Mouse (Mus musculus): ENCODE results near the gene Rpl13a. TPM values are rescaled to one million over a fixed set of nuclear protein-coding genes. Genes with fewer than 3 reads are reported as not detected.

Gene Rpl13a
- polyA plus RNA-seq, 1 experiment from 2014 or later, result 938 TPM

DNA sequence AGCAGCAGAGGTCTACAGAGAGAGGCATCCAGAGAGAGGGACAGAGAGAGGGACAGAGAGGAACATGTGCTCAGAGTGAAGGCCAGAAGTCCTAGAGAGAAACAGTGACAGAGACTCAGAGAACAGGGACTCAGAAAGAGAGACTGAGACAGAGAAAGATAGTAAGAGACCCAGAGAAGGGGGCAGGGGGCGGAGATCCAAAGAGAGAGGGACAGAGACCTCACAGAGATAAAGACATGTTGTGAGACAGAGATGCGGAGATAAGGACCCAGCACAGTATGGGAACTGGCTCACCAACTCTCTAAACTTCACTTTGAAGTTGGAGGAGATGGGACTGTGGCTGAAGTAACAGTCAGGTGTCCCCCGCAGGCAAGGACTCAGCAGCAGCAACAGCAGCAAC lies 6.8 kb upstream of the Rpl13a start:
- H3K36me3 ChIP-seq (replicated peaks; ENCODE audit: insufficient read depth, low read length), result no peaks in the 10 kb centered on the region
- no peaks in the 10 kb centered on the region for H3K27me3 ChIP-seq (ENCODE audit: insufficient read depth, low read length)
- peak overlapping the region; percentile 94 for H3K4me2 ChIP-seq (ENCODE audit: low read depth, low read length)
- no peaks in the 10 kb centered on the region for H3K9me3 ChIP-seq (ENCODE audit: low read length)
- peak overlapping the region; percentile 76 for H3K9ac ChIP-seq (replicated peaks)
- ATAC-seq (no peak), DNase-seq (no peak)
- H3K27ac ChIP-seq (ENCODE audit: low read depth), result peak overlapping the region; percentile 64; the same call in 1 of the 2 replicates
- 45% methylated on average over 3 of the region's 3 CpGs for WGBS (ENCODE audit: insufficient replicate concordance)
- H3K4me1 ChIP-seq (ENCODE audit: insufficient read depth), result peaks cover 23% of the 10 kb centered on the region
- TF ChIP-seq CTCF (IDR thresholded peaks at IDR 0.05; ENCODE audit: low read depth) (no peak), EP300 (IDR thresholded peaks at IDR 0.05; ENCODE audit: low read depth) (no peak)
- peak overlapping the region; percentile 73 for H3K4me3 ChIP-seq (ENCODE audit: low read depth, low read length)

DNA sequence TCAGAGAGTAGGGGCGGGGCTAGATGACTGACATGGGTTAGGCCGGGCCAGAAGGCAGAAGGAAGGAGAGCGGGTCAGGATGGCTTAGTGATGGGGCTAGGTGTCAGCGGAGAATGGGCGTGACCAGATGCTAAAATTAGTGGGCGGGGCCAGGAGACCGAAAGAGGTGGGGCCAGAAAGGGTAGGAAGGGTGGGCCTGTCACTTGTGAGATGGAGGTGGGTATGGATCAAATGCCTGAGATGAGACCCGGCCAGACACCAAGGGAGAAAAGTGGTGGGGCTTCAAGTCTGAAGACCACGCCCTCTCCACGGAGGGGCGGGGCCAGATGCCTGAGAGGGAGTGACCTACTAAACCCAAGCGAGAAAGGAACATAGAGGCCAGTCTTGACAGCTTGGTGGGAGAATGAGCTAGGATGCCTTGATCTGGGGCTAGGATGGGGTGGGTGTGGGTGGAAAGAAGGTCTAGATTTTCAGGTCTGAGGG lies 6.0 kb upstream of the Rpl13a start:
- H3K4me1 ChIP-seq (ENCODE audit: insufficient read depth), result peaks cover 30% of the 10 kb centered on the region
- H3K9ac ChIP-seq (replicated peaks), result no peak overlapping the region
- H3K27me3 ChIP-seq (ENCODE audit: insufficient read depth, low read length), result no peaks in the 10 kb centered on the region
- no peaks in the 10 kb centered on the region for H3K9me3 ChIP-seq (ENCODE audit: low read length)
- peak overlapping the region; percentile 94 for H3K4me2 ChIP-seq (ENCODE audit: low read depth, low read length)
- no peaks in the 10 kb centered on the region for H3K36me3 ChIP-seq (replicated peaks; ENCODE audit: insufficient read depth, low read length)
- no peak overlapping the region for H3K27ac ChIP-seq (ENCODE audit: low read depth)
- no peak for TF ChIP-seq CTCF (IDR thresholded peaks at IDR 0.05; ENCODE audit: low read depth)
- TF ChIP-seq EP300 (IDR thresholded peaks at IDR 0.05; ENCODE audit: low read depth), result no peak
- ATAC-seq (peak; percentile 15; the same call in 1 of the 2 replicates), DNase-seq (peak; percentile 81)
- no peak overlapping the region for H3K4me3 ChIP-seq (ENCODE audit: low read depth, low read length)
- WGBS (ENCODE audit: insufficient replicate concordance), result 15% methylated on average over 12 of the region's 12 CpGs

DNA sequence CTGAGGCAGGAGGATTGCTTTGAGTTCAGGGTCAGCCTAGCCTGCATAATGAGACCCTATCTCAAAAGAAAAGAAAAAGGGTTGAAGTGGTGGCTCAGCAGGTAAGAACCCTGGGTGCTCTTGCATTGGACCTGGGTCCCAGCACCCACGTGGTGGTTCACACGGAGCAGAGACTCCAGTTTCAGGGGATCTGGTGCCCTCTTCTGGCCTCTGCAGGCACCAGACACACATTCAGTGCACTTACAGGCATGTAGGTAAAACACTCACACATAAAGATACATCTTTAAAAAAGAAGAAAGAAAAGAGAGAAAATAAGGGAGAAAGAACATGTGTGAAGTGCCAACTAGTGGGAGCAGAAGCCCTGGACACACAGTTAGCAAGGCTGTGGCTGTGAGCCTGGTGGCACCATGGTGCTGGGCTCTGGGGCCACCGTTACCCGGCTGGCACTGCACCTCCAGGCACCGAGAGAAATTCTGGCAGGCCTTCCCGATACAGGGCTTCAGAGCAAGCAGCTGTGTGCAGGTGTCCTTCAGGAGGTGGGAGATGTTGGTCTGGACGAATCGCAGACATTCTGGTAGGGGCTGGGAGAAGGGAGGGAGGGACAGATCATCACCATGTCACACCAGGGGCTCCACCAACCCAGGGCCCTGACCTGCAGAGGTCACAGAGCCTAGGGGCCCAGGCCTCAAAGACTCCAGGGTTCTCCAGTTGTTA lies 5.0 kb upstream of the Rpl13a start:
- no peak overlapping the region for H3K9ac ChIP-seq (replicated peaks)
- no peaks in the 10 kb centered on the region for H3K27me3 ChIP-seq (ENCODE audit: insufficient read depth, low read length)
- DNase-seq (no peak), ATAC-seq (no peak)
- no peak overlapping the region for H3K27ac ChIP-seq (ENCODE audit: low read depth)
- 85% methylated on average over 8 of the region's 8 CpGs for WGBS (ENCODE audit: insufficient replicate concordance)
- TF ChIP-seq EP300 (IDR thresholded peaks at IDR 0.05; ENCODE audit: low read depth), result no peak
- peak; percentile 38 for TF ChIP-seq CTCF (IDR thresholded peaks at IDR 0.05; ENCODE audit: low read depth)
- H3K4me3 ChIP-seq (ENCODE audit: low read depth, low read length), result no peak overlapping the region
- peaks cover 36% of the 10 kb centered on the region for H3K4me1 ChIP-seq (ENCODE audit: insufficient read depth)
- H3K4me2 ChIP-seq (ENCODE audit: low read depth, low read length), result no peak overlapping the region
- H3K9me3 ChIP-seq (ENCODE audit: low read length), result no peaks in the 10 kb centered on the region
- H3K36me3 ChIP-seq (replicated peaks; ENCODE audit: insufficient read depth, low read length), result no peaks in the 10 kb centered on the region

DNA sequence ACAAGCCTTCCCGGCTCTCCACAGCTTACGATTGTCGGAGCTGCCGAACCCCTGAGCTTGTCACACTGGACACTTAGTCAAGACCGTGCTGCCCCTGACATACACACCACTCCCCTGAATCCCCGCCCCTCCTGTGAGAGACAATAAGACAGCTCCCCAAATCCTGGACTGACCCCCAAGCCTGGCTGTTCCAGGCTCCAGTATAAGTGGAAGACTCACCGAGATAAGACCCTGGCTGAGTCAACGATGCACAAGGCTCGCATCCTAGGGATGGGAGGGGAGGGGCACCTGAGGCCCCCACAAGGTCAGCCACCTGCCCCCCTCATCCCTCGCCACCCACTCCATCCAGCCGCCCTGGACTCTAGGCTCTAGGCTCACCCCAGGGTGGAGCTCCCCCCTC lies 3.3 kb upstream of the Rpl13a start:
- peaks cover 33% of the 10 kb centered on the region for H3K4me1 ChIP-seq (ENCODE audit: insufficient read depth)
- no peaks in the 10 kb centered on the region for H3K27me3 ChIP-seq (ENCODE audit: insufficient read depth, low read length)
- TF ChIP-seq EP300 (IDR thresholded peaks at IDR 0.05; ENCODE audit: low read depth), result no peak
- TF ChIP-seq CTCF (IDR thresholded peaks at IDR 0.05; ENCODE audit: low read depth), result no peak
- DNase-seq (no peak), ATAC-seq (no peak)
- no peak overlapping the region for H3K27ac ChIP-seq (ENCODE audit: low read depth)
- H3K36me3 ChIP-seq (replicated peaks; ENCODE audit: insufficient read depth, low read length), result peaks cover 4% of the 10 kb centered on the region
- no peak overlapping the region for H3K4me3 ChIP-seq (ENCODE audit: low read depth, low read length)
- 81% methylated on average over 11 of the region's 11 CpGs for WGBS (ENCODE audit: insufficient replicate concordance)
- no peak overlapping the region for H3K9ac ChIP-seq (replicated peaks)
- no peaks in the 10 kb centered on the region for H3K9me3 ChIP-seq (ENCODE audit: low read length)
- H3K4me2 ChIP-seq (ENCODE audit: low read depth, low read length), result no peak overlapping the region

DNA sequence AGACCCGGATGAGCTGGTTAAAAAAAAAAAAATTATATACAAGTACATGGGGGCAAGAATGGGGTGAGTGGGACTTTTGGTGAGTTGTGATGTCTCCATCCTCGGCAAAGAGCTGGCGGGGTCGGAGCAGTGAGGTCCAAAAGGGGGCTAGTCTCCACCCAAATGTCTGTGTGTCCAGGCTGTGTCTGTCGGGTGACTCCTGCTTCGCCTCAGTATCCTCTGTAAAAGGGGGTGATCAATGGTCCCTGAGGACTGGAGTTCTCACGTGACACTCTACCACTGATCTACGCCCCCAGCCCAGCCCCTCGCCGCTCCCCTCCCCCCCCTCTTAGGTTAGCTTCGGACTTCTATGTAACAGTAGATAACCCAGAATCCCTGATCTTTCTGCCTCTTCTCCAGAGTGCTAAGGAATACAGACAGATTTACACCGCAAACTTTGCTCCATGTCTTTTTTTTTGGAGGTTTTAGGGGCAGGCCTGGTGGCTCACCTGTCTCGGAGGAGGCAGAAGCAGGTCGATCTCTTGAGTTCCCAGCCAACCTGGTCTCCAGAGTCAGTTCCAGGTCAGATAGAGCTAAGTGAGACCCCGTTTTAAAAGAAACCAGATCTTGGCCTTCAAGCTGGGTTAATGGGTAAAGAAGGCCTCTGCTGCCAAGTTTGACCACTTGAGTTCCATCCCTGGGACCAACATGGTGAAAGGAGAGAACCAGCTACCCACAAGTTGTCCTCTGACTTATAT lies 1.4 kb upstream of the Rpl13a start:
- ATAC-seq (no peak), DNase-seq (no peak)
- Histone ChIP-seq H3K36me3 (replicated peaks; ENCODE audit: insufficient read depth, low read length) (peaks cover 23% of the 10 kb centered on the region), H3K4me2 (ENCODE audit: low read depth, low read length) (peak overlapping the region; percentile 94), H3K4me1 (ENCODE audit: insufficient read depth) (peaks cover 35% of the 10 kb centered on the region), H3K9me3 (ENCODE audit: low read length) (no peaks in the 10 kb centered on the region), H3K27ac (ENCODE audit: low read depth) (peak overlapping the region; percentile 83), H3K4me3 (ENCODE audit: low read depth, low read length) (peak overlapping the region; percentile 98), H3K9ac (replicated peaks) (peak overlapping the region; percentile 73), H3K27me3 (ENCODE audit: insufficient read depth, low read length) (no peaks in the 10 kb centered on the region)
- WGBS (ENCODE audit: insufficient replicate concordance), result 50% methylated on average over 15 of the region's 15 CpGs
- TF ChIP-seq CTCF (IDR thresholded peaks at IDR 0.05; ENCODE audit: low read depth) (no peak), EP300 (IDR thresholded peaks at IDR 0.05; ENCODE audit: low read depth) (no peak)

DNA sequence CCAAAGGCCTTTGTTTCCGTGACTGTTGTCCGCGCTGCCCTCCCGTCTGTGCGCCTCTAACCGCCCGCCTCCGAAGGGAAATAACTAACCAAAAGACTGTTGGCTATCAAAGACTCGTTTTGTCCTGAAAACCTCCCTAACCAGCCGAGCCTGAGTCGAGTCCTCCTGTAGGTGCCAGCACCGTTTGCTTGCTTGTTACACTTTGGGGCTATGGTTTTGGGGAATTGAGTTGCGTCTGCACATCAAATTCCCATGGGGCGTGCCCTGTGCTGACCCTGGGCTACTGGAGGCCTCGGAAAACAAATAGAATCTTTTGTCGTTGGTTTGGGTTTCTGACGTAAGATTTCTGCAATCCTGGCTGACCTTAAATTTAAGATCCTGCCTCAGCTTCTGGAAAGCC lies 757 bp upstream of the Rpl13a start:
- Histone ChIP-seq H3K4me1 (ENCODE audit: insufficient read depth) (peaks cover 38% of the 10 kb centered on the region), H3K4me3 (ENCODE audit: low read depth, low read length) (peak overlapping the region; percentile 98), H3K36me3 (replicated peaks; ENCODE audit: insufficient read depth, low read length) (peaks cover 23% of the 10 kb centered on the region), H3K9me3 (ENCODE audit: low read length) (no peaks in the 10 kb centered on the region), H3K9ac (replicated peaks) (peak overlapping the region; percentile 73), H3K27ac (ENCODE audit: low read depth) (peak overlapping the region; percentile 83), H3K4me2 (ENCODE audit: low read depth, low read length) (peak overlapping the region; percentile 94), H3K27me3 (ENCODE audit: insufficient read depth, low read length) (no peaks in the 10 kb centered on the region)
- TF ChIP-seq CTCF (IDR thresholded peaks at IDR 0.05; ENCODE audit: low read depth), result no peak
- no peak for TF ChIP-seq EP300 (IDR thresholded peaks at IDR 0.05; ENCODE audit: low read depth)
- DNase-seq (no peak), ATAC-seq (peak; percentile 1)
- 2% methylated on average over 17 of the region's 17 CpGs for WGBS (ENCODE audit: insufficient replicate concordance)
